Mouse (Mus musculus): ENCODE results near the gene Atp8a1.
A peak's percentile ranks its signal among the peaks of the same experiment; 100 is the strongest.

The Atp8a1 gene

DNA sequence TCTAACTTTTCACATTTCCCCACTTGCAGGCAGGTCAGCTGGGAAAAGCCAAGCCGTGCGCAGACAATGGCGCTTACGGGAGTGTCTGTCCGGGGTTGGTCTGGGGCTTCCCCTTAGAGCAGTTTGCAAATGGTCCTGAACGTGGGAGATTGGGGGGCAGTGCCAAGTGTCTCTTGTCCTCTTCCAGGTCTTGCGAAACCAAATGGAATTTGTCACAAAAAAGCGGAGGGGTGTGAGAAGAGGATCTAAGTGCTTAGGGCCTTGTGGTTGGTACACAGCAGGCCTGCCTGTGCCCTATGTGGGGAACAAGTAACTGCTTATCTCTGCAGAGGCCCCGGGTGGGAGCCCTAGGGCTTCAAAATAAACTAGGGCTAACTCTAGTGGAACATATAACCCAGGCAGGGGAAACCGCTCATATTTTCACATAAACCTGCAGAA lies 213.4 kb downstream of the Atp8a1 start:
- no peak for DNase-seq (ENCODE audit: low read depth, low spot score)

DNA sequence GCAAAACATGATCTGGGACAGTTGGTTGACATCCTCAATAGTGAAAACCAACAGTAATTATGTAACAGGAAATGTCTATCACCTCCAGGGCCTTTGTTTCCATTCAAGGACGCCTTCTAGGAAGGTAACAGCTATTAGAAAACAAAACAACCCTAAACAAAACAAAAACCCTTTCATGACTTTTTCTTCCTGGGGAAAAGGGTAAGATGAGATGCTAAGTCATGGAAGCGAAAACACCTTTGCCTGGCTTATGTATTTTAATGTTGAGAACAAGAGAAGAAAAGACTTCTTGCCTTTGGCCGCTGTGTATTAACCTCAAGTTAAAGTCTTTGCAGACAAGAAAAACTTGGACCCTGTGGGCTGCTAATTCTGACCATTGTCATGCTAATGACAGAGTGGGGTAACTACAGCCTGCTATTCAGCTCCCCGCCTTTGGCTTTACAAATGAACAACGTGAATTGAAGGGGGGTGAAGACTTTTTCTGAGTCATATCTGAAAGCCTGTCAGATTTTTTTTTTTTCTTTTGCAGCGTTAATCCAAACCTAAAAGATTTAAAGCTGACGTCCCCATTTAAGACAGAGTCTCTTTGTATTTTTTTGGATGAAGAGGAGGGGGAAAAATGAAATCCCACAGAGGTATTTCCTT lies 214.0 kb downstream of the Atp8a1 start:
- no peak for DNase-seq (ENCODE audit: low read depth, low spot score)

GRCm38 (mm10) chr5:67631261-67631660 lies 216.0 kb downstream of the Atp8a1 start:
- no peak for DNase-seq (ENCODE audit: low read depth, low spot score)

DNA sequence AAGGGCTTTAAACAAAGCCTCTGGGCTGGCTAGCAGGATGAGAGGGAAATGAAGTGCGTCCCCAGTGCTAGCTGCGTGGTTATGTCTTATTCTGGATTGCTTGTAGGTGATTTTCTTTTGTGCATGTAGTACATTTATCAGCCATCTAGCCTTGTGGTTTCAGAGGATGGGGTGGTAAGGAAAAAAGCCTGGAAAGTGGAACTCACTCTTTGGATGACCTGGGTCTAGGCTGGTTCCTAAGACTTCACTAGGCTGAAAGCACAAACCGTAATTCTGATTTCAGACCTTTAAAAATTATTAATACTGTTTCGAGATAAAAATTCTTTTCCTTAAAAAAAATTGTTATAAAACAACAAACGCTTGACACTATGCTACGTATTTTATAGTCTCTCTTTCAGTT lies 217.4 kb downstream of the Atp8a1 start:
- no peak for DNase-seq (ENCODE audit: low read depth, low spot score)

DNA sequence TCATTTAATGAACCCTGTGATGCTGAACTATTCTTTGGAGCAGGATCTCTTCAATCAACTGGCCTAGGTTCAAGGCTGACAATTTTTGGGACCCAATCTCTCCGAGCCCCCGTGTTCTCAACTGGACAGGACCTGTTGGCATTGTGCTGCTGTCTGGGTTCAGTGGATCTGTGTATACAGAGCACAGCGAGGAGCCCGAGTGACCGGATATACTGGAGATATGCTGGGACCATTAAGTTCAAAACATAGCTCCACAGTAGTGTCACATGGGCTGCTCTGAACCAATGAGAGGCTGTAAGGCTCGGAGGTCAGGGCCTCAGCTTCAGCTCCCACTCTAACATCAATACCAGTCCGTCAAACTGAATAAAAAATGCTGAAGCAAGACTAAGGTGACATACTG lies 217.8 kb downstream of the Atp8a1 start:
- no peak for DNase-seq (ENCODE audit: low read depth, low spot score)

GRCm38 (mm10) chr5:67628180-67628940 lies 218.9 kb downstream of the Atp8a1 start:
- DNase-seq (ENCODE audit: low read depth, low spot score): no peak

DNA sequence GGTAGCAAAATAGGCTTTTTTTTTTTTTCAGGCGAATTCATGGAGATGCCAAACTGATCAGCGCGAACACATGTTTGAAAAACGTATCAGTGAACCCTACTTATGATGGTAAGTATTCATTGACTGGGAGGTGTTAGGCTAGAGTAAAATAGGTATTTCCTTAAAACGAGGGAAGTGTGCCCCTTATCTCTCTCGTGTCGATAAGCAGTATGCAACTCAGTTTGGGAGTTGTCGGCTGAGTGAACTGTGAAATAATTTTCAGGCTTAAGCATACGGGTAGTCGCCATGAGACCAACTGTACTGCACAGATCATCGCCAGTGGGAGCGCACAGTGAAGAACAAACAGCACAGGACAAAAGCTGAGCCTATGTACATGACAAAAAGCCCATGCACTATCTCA lies 226.0 kb downstream of the Atp8a1 start:
- no peak for DNase-seq (ENCODE audit: low read depth, low spot score)

GRCm38 (mm10) chr5:67609520-67609837 lies 237.8 kb downstream of the Atp8a1 start:
- DNase-seq (ENCODE audit: low read depth, low spot score): no peak

DNA sequence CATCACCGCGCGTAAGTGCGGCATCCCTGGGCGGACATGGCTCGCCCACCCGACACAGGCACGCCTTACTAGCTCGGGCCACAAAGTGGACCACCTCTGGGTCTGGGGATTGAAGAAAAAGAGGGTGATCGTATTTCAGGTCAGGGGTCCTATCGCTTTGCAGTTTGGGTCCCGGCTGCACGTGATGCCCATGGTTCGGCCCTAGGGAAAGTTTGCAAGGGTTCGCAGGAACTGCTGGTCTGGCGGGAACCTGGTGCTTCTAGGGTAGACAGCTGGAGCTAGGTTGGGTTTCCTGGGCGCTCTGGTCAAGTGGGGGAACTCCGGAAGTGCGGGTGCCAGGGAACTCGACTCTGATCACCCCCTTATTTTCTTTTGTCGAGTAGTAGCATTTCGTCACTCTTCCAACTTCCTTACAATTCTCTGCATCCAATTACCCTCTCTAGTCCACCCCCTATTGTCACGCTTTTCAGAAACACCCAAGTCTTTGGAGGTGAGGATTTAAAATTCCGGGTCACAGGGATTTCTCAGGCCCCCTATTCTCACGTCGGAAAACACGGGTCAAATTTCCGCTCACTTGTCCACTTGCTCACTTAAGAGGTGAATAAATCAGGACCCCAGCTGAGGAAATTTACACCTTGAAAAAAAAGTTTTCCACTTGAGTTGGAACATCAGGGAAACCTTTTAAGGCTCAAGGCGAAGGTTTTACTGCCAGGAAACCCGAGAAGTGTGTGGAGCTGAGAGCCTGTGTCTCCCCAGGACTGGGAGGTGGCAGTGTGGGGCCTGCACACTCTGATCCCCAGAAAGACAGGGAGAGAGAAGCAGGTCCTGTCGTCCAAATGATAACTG lies 238.3 kb downstream of the Atp8a1 start:
- no peak for DNase-seq (ENCODE audit: low read depth, low spot score)

DNA sequence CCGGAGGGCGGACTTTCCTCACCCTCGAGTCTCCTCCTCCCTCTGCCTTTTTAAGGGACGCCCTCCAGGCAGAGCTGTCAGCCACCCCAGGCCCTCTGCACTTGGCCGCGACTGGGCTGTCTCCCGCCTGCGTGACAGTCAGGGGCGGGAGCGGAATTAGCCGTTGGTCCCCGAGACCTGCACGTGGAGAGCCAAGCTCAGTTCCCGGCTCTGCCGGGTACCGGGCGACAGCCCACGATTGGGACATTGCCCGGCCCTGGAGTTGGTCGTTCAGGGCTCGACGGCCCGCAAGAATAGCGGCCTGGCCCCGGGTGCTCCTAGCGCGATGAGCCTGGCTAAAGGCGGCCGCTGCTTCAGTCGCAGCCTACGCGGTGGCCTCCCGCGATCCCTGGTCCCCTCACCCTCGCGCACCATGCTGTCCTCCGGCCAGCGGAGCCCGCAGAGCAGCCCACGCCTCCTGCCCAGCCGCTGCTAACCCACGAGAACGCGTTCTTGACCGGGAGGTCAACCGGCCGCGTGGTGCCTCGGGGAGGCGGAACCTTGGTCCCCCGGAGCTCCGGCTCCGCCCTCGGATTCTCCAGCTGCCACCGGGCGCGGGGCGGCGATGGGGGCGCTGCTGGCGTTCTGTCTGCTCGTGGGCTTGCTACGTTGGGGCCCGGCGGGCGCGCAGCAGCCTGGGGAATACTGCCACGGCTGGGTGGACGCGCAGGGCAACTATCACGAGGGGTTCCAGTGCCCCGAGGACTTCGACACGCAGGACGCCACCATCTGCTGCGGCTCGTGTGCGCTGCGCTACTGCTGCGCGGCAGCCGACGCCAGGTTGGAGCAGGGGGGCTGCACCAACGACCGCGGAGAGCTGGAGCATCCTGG lies 239.2 kb downstream of the Atp8a1 start, which contains the start of gene Shisa3:
TSS of gene Shisa3 (plus strand) at position 79 of the 870 bp plus-strand sequence.
- peak; percentile 6 for DNase-seq (ENCODE audit: low read depth, low spot score)

DNA sequence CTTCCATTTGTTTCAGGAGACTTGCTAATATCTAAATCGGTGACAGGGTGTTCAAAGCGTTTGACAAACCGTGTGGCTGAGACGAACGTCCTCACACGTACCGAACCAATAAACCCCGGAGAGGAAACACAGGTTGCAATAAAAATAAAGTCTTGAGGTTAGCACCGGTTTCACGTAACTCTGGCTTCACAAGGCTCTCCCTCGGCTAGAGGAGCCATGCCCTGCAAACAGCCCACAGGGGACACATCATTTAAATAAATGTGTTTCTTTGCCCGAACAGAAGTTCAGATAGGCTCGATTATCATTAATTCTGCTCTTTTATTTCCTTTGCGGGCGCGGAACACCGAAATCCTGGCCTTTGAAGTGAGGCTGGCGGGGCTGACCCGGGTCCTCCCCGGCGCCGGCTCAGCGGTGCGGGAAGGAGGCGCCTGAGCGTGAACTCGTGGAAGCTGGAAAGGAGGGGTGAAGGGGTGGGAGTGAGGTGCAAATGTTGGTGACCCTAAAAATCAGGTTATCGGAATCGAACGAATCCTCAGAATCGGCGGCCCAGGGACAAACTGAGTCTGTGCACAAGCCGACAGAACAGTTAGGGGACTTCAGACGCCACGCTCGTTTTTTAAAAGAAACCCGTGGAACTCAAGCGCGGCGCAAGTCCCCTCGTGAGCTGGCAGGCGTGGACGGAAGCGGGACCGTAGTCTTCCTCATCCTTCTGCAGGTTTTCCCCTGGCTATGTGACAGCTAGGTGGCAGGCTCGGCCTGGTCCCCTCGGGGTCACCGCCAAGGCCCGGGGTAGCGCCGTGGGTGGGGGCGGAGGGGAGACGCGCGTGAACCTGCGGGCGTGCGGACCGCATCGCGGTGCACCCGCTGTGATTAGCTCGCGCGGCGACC lies 240.1 kb downstream of the Atp8a1 start:
- peak; percentile 23 for DNase-seq (ENCODE audit: low read depth, low spot score)

GRCm38 (mm10) chr5:67605951-67606350 lies 241.3 kb downstream of the Atp8a1 start:
- no peak for DNase-seq (ENCODE audit: low read depth, low spot score)

- DNase-seq (ENCODE audit: low read depth, low spot score): no peak
Measured at GRCm38 (mm10) chr5:67599935-67600334, 247.3 kb downstream of the Atp8a1 start.

- no peak for DNase-seq (ENCODE audit: low read depth, low spot score)
Measured at GRCm38 (mm10) chr5:67595629-67596028, 251.6 kb downstream of the Atp8a1 start.

DNA sequence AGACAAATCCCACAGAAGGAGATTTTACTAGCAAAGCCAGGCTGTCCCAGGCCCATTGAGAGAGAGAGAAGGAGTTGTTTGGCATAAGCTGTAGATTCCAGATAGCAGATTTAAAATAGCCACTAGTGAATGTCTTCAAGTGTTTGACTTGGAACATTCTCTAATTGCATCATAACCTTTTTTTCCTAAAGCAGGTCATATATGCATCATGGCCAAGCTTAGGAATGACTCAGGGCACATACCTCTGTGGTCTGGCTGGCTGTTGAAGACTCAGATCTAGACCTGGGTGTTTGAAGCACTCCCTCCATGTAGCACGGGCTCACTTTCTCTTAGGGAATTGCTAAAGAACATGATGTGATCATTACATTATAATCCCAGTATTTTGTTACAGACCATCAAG lies 252.2 kb downstream of the Atp8a1 start:
- DNase-seq (ENCODE audit: low read depth, low spot score): no peak

DNA sequence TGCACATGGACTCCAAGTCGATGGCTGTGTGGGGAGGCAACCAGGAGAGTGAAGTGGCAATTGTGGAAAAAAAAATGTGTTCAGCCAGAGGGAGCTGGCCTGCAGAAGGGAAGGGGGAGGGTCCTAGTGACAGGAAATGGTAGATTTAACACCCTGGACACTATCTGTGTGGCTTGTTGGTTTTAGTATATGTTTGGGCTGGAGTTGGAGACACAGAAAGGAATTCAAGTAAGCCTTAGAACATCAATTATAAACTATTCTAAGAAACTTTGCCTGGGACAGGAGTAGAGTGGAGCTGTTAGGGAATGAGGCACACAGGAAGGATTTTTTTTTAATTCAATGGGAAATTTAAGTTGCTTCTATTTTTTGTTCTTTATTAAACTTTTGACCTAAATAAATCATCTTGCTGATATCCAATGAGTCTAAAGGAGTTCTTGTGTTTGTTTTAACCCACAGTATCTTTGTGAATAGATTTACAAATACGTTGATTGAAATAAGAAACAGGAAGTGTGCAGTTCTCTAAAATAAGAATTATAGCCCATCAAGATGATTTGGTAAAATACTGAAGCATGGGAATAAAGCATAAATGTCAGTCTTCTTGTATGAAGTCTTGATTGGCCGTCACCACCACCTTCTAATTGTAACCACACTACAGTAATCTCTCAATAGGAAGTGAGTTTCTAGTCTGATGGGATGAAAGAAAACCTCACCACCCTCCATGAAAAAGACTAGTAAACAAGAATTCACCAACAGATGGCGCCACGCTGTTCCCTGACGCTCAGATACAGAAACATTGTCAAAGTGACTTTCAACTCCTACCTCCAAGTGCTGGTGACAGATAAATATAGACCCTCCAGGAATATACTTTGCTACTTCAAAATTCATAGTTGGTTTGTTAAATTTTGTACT lies 267.3 kb downstream of the Atp8a1 start:
- DNase-seq (ENCODE audit: low read depth, low spot score): peak; percentile 5

- DNase-seq (ENCODE audit: low read depth, low spot score): no peak
Measured at GRCm38 (mm10) chr5:67575705-67576104, 271.5 kb downstream of the Atp8a1 start.

DNA sequence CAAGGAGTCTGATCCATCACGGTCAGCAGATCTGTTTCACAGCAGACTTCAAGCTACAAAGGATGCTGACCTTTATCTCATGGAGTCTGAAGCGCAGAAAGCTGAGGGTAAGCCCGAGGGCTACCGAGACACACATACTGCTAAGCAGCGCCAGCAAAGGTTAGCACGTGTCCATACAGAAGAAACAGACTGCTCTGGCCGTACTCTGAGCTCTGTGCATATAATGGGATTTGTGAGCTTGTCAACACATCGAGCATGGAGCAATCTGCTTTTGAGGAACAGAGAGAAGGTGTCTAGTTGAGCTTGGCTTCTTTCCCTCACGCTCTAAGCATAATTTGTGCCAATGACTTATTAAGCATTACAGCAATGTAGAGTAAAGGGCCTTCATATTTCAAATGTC lies 273.2 kb downstream of the Atp8a1 start:
- no peak for DNase-seq (ENCODE audit: low read depth, low spot score)

- DNase-seq (ENCODE audit: low read depth, low spot score): no peak
Measured at GRCm38 (mm10) chr5:67572552-67573155, 274.6 kb downstream of the Atp8a1 start.

Measured in CD4-positive helper T cell, adult 2 months (primary cell).